Mouse (Mus musculus): Measurements from ENCODE around the gene Pik3ca. TPM values are rescaled to one million over a fixed set of nuclear protein-coding genes. Genes with fewer than 3 reads are reported as not detected.
A peak's percentile ranks its signal among the peaks of the same experiment; 100 is the strongest.

Pik3ca gene
- total RNA-seq, 1 experiment from 2014 or later, result 67.9 TPM

DNA sequence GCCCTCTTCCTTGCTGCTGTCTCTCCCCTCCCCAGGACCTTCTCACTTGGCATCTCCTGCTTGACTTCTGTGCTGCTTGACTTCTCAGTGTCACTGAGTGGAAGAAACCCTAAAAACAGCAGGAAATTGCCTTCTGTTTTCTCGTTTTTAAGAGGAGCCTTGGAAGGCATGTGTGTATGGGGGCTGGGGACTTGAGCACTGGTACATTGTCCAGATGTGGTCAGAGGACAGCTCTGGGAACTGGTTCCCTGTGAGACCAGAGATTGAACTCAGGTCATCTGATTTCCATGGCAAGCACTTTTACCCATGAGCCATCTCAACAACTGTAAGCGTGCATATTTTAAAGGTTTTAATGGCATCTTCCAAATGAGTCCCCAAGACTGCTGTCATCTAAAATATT is 36.5 kb downstream of the Pik3ca start:
- no peak for ATAC-seq (ENCODE audit: extremely low read depth, insufficient number of reproducible peaks, low FRiP score, poor library complexity, severe bottlenecking)

DNA sequence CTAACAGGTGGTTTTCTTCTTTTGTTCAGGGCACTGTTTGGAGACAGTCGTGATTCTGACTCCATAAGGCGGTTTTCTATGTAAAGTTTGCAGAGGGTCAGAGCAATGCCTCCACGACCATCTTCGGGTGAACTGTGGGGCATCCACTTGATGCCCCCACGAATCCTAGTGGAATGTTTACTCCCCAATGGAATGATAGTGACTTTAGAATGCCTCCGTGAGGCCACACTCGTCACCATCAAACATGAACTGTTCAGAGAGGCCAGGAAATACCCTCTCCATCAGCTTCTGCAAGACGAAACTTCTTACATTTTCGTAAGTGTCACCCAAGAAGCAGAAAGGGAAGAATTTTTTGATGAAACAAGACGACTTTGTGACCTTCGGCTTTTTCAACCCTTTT is 38.6 kb downstream of the Pik3ca start:
- no peak for ATAC-seq (ENCODE audit: extremely low read depth, insufficient number of reproducible peaks, low FRiP score, poor library complexity, severe bottlenecking)

DNA sequence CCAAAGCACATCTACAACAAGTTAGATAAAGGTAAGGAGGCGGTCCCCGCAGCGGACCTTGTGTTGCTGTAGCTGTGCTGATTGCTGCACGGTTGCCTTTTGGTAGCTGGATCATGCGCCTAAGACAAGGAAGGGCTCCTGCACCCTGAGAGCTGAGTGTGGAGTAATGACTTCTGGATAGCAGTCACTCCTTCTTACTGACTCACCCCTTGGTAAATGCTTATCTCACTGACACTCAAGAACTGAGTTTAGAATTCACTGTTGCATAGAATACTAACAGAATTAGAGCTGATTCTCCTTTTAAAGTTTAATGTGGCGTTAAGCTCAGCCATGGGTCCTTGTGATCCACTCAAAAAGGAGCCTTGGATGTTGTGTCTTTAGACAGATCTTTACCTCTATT is 39.8 kb downstream of the Pik3ca start:
- ATAC-seq (ENCODE audit: extremely low read depth, insufficient number of reproducible peaks, low FRiP score, poor library complexity, severe bottlenecking), result no peak

DNA sequence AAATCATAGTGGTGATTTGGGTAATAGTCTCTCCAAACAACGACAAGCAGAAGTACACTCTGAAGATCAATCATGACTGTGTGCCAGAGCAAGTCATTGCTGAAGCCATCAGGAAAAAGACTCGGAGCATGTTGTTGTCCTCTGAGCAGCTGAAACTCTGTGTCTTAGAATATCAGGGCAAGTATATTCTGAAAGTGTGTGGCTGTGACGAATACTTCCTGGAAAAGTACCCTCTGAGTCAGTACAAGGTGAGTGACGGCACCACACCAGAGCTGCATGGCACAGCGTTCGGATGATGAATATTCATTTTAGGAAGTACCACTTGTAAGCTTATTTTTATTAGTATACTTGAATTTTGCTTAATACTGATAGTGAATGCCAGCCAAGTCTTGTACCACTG is 40.3 kb downstream of the Pik3ca start:
- no peak for ATAC-seq (ENCODE audit: extremely low read depth, insufficient number of reproducible peaks, low FRiP score, poor library complexity, severe bottlenecking)

DNA sequence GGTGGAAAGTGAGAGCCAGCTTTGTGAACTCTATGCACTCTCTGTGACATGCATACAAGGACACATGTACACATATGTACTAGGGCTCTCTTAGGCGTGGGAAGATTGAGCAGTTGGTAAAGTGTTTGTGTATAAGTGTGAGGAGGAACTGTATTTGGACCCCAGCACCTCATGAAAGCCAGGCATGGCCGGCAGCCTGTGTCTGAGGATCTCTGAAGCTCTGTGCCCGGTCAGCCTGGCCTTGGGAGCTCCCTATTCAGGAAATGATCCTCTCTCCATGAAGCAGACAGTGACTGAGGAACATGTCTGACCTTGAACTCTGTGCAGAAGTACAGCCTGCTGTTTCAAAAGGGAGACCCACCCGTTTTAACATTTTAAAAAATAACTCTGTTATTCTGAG is 41.2 kb downstream of the Pik3ca start:
- ATAC-seq (ENCODE audit: extremely low read depth, insufficient number of reproducible peaks, low FRiP score, poor library complexity, severe bottlenecking), result no peak

DNA sequence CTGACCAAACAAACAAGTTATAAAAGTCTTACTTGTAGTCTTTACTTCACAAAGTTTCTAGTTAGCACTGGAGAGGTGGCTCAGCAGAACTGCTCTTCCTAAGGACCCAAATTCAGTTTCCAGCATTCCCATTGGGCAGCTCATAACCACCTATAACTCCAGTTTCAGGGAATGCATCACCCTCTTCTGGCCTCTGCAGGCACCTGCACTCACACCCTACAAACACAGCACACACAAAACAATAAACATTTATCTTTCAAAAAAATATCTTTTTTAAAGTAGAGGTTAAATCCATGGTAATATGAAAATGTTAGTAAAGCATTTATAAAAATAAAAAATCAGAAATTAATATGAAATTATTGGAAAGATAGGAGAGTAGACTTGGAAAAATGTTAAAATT is 44.2 kb downstream of the Pik3ca start:
- ATAC-seq (ENCODE audit: extremely low read depth, insufficient number of reproducible peaks, low FRiP score, poor library complexity, severe bottlenecking), result no peak

DNA sequence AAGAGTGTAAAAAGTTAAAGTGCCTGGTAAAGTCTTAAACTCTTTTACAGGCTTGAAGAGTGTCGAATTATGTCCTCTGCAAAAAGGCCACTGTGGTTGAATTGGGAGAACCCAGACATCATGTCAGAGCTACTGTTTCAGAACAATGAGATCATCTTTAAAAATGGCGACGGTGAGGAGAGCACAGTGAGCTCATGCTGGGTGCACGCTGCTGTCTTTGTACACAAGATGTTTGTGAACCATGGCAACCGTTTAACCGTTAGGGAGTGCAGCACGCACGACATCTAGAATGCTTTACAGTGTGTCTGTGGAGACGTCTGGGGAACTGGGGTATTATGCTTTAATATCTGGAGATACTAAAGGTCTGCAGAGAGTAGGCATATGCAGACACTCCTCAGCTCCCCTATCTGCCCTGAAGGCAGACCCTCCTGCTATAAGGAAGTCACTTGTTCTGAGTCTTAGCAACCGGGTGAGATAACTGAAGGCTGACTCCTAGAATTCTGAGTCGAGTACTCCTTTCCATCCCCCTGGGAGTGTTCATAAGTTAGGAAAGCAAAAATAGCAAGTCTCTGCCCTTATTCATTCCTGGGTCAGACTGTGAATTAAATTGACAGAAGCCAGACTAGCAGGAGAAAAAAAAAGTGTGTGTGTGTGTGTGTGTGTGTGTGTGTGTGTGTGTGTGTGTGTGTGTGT is 57.0 kb downstream of the Pik3ca start:
- no peak for ATAC-seq (ENCODE audit: extremely low read depth, insufficient number of reproducible peaks, low FRiP score, poor library complexity, severe bottlenecking)

DNA sequence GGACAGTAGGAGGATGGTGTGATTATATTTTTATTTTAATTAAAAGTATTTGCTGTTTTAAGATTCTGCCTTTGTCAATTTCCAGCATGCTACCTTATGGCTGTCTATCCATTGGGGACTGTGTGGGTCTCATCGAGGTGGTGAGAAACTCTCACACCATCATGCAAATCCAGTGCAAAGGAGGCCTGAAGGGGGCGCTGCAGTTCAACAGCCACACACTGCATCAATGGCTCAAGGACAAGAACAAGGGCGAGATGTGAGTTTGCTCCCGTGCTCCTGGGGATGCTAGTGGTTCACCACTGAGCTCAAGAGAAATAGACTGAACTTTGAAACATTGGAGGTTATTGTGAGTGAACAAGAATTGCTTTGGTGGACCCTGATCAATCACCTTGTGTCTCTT is 62.3 kb downstream of the Pik3ca start:
- peak; percentile 70 for ATAC-seq (ENCODE audit: extremely low read depth, insufficient number of reproducible peaks, low FRiP score, poor library complexity, severe bottlenecking)

DNA sequence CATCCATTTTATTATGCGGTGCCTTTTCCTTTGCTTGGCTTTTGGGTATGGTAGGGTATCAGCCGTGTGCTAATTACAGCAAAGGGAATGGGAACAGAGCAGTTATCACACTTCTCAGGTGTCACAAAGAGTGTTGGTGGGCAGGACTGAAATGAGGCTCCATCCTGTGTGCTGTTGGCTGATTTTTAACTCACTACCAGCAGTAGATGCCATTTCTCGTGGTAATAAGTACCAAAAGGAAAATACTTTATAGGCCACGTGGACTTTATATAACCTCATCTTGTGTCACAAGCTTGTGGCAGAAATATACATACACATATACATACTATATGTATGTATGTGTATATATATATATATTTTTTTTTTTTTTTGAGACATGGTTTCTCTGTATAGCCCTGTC is 69.8 kb downstream of the Pik3ca start:
- ATAC-seq (ENCODE audit: extremely low read depth, insufficient number of reproducible peaks, low FRiP score, poor library complexity, severe bottlenecking), result no peak

DNA sequence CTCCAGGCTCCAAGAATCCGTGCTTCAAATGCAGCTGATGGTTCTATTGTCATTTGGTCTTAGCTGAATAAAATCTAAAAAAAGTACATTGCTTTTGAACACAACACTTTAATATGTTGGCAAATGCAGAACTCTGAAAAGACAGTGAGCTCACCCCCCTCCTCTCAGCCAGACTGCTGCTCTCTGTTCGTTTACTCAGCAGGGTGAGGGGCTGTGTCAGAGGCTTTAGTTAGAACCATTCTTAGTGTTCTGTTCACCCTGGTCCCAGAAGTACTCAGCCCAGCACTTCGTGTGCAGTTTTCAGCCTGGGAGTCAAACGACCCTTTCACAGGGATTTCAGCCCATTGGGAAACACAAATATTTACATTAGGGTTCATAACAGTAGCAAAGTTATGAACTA is 70.9 kb downstream of the Pik3ca start:
- no peak for ATAC-seq (ENCODE audit: extremely low read depth, insufficient number of reproducible peaks, low FRiP score, poor library complexity, severe bottlenecking)

DNA sequence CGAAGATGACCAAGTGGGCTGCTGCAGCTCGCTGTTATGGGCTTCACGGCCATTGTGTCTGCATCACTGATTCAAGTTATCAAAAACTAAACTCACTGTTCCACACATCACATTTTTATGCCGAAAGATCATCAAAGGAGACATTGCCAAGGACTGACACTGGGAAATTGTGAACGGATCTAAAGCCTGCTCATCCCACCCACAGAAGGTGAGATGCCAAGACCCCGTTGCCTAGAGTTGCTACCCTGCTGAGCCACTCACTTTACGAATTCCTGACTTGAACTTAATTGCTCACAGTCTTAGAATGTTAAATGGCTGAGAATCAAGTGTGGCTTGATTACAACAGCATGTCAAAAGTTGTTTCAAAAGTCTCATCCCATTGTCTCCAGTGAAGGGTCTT is 73.0 kb downstream of the Pik3ca start:
- ATAC-seq (ENCODE audit: extremely low read depth, insufficient number of reproducible peaks, low FRiP score, poor library complexity, severe bottlenecking), result no peak

DNA sequence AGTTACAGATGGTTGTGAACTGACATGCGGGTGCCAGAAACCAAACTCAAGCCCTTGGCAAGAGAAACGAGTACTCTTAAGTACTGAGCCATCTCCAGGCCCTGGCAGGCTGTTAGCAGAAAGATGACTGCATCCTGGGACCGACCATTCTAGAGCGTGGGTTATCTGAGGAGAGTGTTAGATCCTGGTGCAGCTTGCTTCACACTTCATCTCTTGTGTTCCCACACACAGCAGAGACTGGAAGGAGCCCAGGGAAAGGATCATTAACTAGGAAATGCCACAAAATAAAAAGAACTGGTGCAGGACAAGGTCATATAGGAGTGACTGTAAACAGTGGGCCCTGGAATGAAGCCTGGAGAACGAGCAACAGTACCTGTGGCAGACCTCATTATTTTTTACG is 73.6 kb downstream of the Pik3ca start:
- no peak for ATAC-seq (ENCODE audit: extremely low read depth, insufficient number of reproducible peaks, low FRiP score, poor library complexity, severe bottlenecking)

DNA sequence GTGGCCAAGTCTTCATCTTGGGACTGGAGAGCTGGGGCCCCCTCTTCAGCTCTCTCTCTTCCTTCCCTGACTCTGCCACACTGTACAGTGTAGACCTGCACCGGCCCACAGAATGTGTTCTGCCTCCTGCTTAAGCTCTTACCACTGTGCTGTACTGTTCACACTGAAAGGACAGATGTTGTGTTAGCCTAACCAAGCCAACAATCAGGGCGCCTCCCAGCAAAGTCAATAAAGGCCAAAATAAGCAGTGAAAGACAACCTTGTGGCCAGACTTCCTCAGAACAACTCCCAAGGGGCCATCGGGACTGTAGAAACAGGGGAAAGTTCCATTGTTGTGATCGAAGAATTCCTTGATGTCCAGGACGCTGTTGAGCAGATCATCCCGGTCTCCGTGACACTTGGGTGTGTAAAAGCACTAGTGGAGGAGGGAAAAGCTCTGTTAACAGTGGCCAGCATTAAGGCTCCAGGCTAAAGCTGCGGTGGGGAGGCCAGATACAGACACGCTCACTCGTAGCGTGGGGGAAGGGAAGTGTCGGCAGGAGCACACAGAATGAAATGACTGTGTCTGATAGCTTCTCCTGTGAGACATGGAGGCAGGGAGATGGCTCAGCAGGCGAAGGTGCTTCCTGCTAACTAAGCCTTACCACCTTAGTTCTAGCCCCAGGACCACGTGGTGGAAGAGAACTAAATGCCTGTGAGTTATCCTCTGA is 74.9 kb downstream of the Pik3ca start:
- ATAC-seq (ENCODE audit: extremely low read depth, insufficient number of reproducible peaks, low FRiP score, poor library complexity, severe bottlenecking), result 0 out of 2 replicates have a peak, but pooled peaks have one; percentile 13

DNA sequence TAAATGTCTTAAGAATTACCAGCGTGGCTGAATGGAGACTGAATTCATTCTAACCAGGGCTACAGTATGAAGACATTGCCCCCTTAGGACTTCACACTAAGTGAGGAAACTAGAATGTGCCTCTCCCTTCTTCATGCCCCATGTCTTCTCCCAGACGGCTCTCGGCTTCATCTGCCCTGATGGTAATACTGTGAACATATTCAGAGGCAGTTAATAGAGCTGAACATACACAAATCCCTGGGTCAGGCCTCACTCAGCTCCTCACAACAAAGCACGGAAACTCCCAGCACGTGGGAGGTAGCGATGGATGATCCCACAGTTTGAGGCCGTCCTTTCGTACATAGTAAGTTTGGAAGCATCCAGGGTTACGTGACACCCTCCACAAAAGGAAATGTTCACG is 75.7 kb downstream of the Pik3ca start:
- no peak for ATAC-seq (ENCODE audit: extremely low read depth, insufficient number of reproducible peaks, low FRiP score, poor library complexity, severe bottlenecking)

DNA sequence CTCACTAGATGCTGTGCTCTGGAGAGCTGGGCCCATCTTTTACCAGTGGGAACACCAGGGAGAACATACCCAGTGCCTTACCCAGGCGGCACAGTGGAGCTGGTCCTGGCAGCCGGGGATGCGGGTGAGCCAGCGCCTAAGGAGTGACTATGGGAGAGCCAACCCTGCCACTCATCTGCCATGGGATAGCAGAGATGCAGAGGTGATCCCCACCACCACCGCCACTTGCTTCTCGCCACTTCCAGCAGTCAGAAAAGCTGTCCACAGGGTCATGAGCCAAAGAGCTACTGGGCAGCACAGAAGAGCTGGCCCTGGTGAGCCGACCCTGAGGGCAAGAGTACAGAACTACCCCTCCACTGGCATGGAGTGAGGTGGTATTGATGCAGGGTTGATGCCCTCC is 82.5 kb downstream of the Pik3ca start:
- 0 out of 2 replicates have a peak, but pooled peaks have one; percentile 6 for ATAC-seq (ENCODE audit: extremely low read depth, insufficient number of reproducible peaks, low FRiP score, poor library complexity, severe bottlenecking)

DNA sequence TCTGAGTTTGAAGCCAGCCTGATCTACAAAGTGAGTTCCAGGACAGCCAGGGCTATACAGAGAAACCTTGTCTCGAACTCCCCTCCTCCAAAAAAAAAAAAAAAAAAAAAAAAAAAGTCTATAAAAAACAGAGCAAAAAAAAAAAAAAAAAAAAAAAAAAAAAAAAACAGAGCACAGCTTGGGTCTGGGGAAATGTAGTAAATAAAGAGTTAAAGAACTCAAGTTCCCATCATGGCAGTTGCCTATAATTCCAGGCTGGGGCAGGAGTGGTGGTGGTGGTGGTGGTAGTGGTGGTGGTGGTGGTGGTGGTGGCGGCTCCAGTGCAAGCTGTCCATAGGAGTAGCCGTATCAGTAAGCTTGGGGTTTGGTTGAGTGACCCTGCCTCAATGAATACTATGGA is 85.6 kb downstream of the Pik3ca start:
- ATAC-seq (ENCODE audit: extremely low read depth, insufficient number of reproducible peaks, low FRiP score, poor library complexity, severe bottlenecking), result no peak

DNA sequence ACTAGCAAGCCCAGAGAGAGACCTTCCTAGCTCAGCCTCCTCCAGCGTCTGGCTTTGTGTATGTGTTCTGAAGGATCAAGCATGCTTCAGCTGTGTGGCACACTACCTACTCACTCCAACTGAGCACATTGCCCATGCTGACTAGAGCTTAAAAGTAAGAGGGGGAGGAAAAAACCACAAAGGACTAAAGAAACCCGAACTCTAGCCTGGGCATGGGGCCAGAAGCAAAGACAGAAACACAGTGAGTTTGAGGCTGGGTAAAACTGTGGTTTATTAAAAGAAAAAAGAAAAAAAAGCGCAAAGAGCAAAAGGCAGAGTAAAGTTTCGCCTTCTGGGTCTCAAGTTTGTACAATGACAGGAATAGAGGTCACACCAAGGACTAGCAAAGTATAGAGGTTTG is 89.1 kb downstream of the Pik3ca start:
- no peak for ATAC-seq (ENCODE audit: extremely low read depth, insufficient number of reproducible peaks, low FRiP score, poor library complexity, severe bottlenecking)

DNA sequence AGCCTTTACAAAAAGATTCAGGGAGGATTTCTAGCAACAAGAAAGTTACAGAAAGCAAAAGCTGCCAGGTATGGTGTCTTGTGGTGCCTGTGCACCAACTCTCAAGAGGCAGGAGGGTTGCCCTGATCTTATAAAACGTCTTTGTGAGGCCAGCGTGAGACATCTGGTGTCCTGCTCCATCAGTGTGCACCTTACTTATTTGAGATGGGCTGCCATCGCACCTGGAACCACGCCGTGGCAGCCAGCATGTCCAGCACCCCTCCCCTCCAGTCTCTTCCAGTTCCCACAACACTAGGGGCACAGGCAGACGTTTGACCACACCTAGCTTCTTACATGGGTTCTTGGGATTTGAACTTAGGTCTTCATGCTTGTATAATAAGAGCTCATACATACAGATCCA is 90.7 kb downstream of the Pik3ca start:
- no peak for ATAC-seq (ENCODE audit: extremely low read depth, insufficient number of reproducible peaks, low FRiP score, poor library complexity, severe bottlenecking)

DNA sequence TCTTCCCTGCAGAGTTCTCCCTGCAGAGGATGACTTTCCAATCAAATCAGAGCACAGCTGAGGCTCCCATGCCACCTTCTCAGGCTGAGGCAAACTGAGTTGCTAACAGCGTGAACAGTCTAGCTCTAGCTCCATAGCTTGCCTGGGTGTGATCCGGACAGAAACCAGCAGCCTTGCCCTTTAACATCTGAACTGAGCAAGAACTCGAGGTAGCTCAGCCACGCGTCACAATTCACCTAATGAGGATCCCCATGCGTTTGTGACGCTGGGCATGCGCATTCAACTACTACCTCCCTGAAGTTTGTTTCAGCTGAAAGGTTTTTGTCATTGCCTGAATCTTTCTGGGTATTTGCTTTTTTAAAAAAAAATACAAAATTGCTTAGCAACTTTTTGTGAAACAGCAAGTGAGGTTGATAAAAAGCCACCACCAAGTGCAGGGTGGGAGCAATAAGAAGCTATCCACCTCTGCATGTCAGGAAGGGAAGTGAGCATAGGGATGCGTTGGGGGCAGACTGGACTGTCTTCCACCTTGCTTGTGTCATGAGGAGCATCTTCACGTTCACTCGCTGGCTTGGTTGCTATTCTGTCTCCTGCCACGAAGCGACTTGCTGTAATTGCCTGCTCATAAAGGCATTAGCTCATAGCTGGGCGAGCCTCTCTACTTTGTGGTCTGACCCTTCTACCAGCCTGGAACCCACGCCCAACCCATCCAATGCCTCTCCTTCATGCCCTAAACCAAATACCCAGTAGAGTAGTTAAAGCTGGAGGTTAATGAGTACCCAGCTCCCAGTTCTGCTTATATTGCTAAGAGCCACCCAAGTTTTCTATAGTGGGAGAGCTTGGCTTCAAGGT is 92.8 kb downstream of the Pik3ca start:
- peak; percentile 83 for ATAC-seq (ENCODE audit: extremely low read depth, insufficient number of reproducible peaks, low FRiP score, poor library complexity, severe bottlenecking)

DNA sequence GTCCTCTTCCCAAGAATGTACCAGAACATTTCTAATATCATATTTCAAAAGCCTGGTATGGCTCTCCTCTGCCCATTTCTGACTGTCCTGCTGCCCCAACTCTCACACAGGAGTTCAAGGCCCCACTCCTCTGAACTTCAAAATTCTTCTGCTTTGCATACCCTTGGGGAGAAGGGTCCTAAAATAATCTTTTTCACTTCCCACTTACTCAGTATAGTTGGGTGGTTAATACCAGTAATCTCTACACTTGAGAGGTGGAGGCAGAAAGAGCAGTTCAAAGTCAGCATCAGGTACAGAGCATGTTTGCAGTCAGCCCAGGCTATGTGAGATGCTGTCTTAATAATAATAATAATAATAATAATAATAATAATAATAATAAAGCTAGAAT is 93.5 kb downstream of the Pik3ca start:
- ATAC-seq (ENCODE audit: extremely low read depth, insufficient number of reproducible peaks, low FRiP score, poor library complexity, severe bottlenecking), result 0 out of 2 replicates have a peak, but pooled peaks have one; percentile 21

All from neutrophil, adult 5-6 weeks (primary cell).